Mouse (Mus musculus) C2C12 (cell line): ENCODE results near the gene Ptprk.

ENCODE experiments used
- CEBPB ChIP-seq: IDR thresholded peaks from one replicate; pipeline ENCODE4 v1.6.1; 2011; ENCODE audit warnings: low read depth, mild to moderate bottlenecking, control low read depth, moderate library complexity
- CTCF ChIP-seq: IDR thresholded peaks from one replicate; pipeline ENCODE4 v1.5.1; 2011; ENCODE audit not compliant: control insufficient read depth, insufficient read depth, insufficient read length
- FOSL1 ChIP-seq: IDR thresholded peaks from one replicate; pipeline ENCODE4 v1.8.0; 2011; ENCODE audit warnings: mild to moderate bottlenecking, low read length; ENCODE audit not compliant: poor library complexity, insufficient read depth, severe bottlenecking
- MAX ChIP-seq: IDR thresholded peaks from one replicate; pipeline ENCODE4 v1.6.1; 2011; ENCODE audit warnings: mild to moderate bottlenecking, control low read depth
- MYOG ChIP-seq: IDR thresholded peaks from one replicate; pipeline ENCODE4 v1.6.1; 2011; ENCODE audit not compliant: control insufficient read depth, insufficient read length; ENCODE audit errors: extremely low read depth
- USF1 ChIP-seq: IDR thresholded peaks from one replicate; pipeline ENCODE4 v1.6.1; 2011; ENCODE audit warnings: low read depth, mild to moderate bottlenecking, control low read depth, moderate library complexity

DNA sequence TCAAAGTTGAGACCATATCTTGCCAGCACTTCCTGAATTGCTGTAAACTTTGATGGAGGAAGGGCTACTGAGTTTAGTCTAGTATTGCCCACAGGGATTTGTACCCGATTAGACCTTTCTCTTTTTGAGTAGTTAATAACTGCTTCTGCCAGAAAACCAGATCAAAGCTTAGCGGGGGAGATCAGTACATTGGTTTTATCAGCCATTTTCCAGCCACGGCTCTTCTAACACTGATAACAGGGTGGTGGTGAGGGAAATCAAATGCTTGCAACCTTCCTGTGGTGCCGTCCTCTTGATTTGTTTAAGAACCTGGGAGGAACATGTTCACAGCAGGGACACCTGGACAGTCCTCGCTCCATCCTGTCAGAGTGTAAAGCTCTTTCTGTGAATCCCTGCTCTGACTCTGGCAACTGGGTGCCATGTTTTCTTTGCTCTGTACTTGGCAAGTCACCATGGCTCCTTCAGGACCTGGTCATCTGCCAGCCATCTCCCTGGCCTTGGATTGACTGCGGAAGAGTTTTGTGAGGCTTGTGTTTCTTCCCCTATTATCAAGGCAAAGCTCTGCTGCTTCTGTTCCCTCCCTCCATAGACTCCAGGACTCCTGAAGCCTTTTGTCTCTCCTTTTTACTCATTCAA, 231.9 kb downstream of the Ptprk start:
- TF ChIP-seq CTCF = no peak
- TF ChIP-seq MAX = no peak
- no peak for TF ChIP-seq CEBPB
- TF ChIP-seq FOSL1 = no peak
- TF ChIP-seq USF1 = no peak
- TF ChIP-seq MYOG = no peak
